ENCODE assay signal across 14 mouse cellular contexts in genomic region chrX:102081076-102081475, GRCm38 (mm10). TPM values are rescaled to one million over a fixed set of nuclear protein-coding genes. Genes with fewer than 3 reads are reported as not detected.
DNase-seq lines count a peak whose midpoint lies in the region; ATAC-seq and TF ChIP-seq lines count a peak whose summit lies in the region.
"Had no signal": no experiment of that assay in that cellular context is flagged by ENCODE, and none has a peak within 500 bp of the region (broad histone marks: within the 10 kb centered on the region; RNA-seq: fewer than 3 reads in every experiment).

No protein-coding gene starts in this region.

- DNase-seq in brain, embryonic 14.5 days (ENCODE audit: low read depth): peak; percentile 56
- peak; percentile 41 for DNase-seq in midbrain, embryonic 14.5 days
- DNase-seq in gastrocnemius, adult 8-10 months (ENCODE audit: low spot score in 2 of 2): no peak
- DNase-seq in urinary bladder, postnatal 14 days (ENCODE audit: low spot score): no peak
- DNase-seq in cerebellum, adult 11-12 months: no peak
- DNase-seq: gastrocnemius, postnatal 36 days; kidney, postnatal 14 days had no signal

- H3K27ac ChIP-seq in forebrain, embryonic 12.5 days: peak overlapping the region; percentile 96
- peak overlapping the region; percentile 83 for H3K27ac ChIP-seq in hindbrain, embryonic 15.5 days (replicated peaks)
- H3K27ac ChIP-seq in midbrain, embryonic 14.5 days (replicated peaks; ENCODE audit: low read depth, low read length): peak overlapping the region; percentile 90
- H3K27ac ChIP-seq in liver, embryonic 12.5 days: no peak overlapping the region
- H3K27ac ChIP-seq: intestine, embryonic 15.5 days; liver, embryonic 14.5 days had no signal

- ATAC-seq in forebrain, embryonic 12.5 days (ENCODE audit: low FRiP score): peak; percentile 7; the same call in 1 of the 2 replicates
- ATAC-seq in hindbrain, embryonic 15.5 days (ENCODE audit: low FRiP score, low read depth): peak; percentile 14; the same call in 1 of the 2 replicates
- peak; percentile 44; the same call in 1 of the 2 replicates for ATAC-seq in midbrain, embryonic 14.5 days (ENCODE audit: low FRiP score, low TSS enrichment)
- ATAC-seq in liver, embryonic 12.5 days: no peak
- ATAC-seq: activated CD4-positive, CD25-positive, alpha-beta regulatory T cell, adult 4 months; intestine, embryonic 15.5 days had no signal

- peaks cover 31% of the 10 kb centered on the region; the same call in 1 of the 2 replicates for H3K27me3 ChIP-seq in forebrain, embryonic 12.5 days
- H3K27me3 ChIP-seq in hindbrain, embryonic 15.5 days: no peaks in the 10 kb centered on the region
- H3K27me3 ChIP-seq in midbrain, embryonic 14.5 days (ENCODE audit: control insufficient read depth, insufficient read depth, low read length): no peaks in the 10 kb centered on the region
- peaks cover 29% of the 10 kb centered on the region for H3K27me3 ChIP-seq in liver, embryonic 12.5 days (replicated peaks)
- H3K27me3 ChIP-seq: intestine, embryonic 15.5 days had no signal

- no peak overlapping the region for H3K4me2 ChIP-seq in forebrain, embryonic 12.5 days
- no peak overlapping the region for H3K4me2 ChIP-seq in hindbrain, embryonic 15.5 days
- H3K4me2 ChIP-seq in midbrain, embryonic 14.5 days (ENCODE audit: low read length): peak overlapping the region; percentile 26
- H3K4me2 ChIP-seq in liver, embryonic 12.5 days: no peak overlapping the region
- H3K4me2 ChIP-seq: intestine, embryonic 15.5 days had no signal

- no peak overlapping the region for H3K4me3 ChIP-seq in forebrain, embryonic 12.5 days (replicated peaks)
- H3K4me3 ChIP-seq in hindbrain, embryonic 15.5 days: no peak overlapping the region
- no peak overlapping the region for H3K4me3 ChIP-seq in midbrain, embryonic 14.5 days (replicated peaks; ENCODE audit: low read depth, low read length)
- H3K4me3 ChIP-seq in liver, embryonic 12.5 days: no peak overlapping the region
- H3K4me3 ChIP-seq: intestine, embryonic 15.5 days had no signal

- WGBS in forebrain, embryonic 12.5 days: 50% methylated on average over 10 of the region's 10 CpGs
- 47% methylated on average over 10 of the region's 10 CpGs for whole genome bisulfite sequencing in hindbrain, embryonic 15.5 days
- WGBS in midbrain, embryonic 14.5 days: 37% methylated on average over 10 of the region's 10 CpGs
- 67% methylated on average over 10 of the region's 10 CpGs for WGBS in liver, embryonic 12.5 days (ENCODE audit: insufficient replicate concordance)

- no peaks in the 10 kb centered on the region for H3K36me3 ChIP-seq in forebrain, embryonic 12.5 days (replicated peaks)
- no peaks in the 10 kb centered on the region for H3K36me3 ChIP-seq in hindbrain, embryonic 15.5 days
- H3K36me3 ChIP-seq in midbrain, embryonic 14.5 days (ENCODE audit: control insufficient read depth, insufficient read depth, low read length): no peaks in the 10 kb centered on the region
- H3K36me3 ChIP-seq in liver, embryonic 12.5 days: no peaks in the 10 kb centered on the region
- H3K36me3 ChIP-seq: G1E; intestine, embryonic 15.5 days had no signal

- peaks cover 18% of the 10 kb centered on the region for H3K4me1 ChIP-seq in forebrain, embryonic 12.5 days
- peaks cover 21% of the 10 kb centered on the region for H3K4me1 ChIP-seq in hindbrain, embryonic 15.5 days (replicated peaks)
- peaks cover 27% of the 10 kb centered on the region for H3K4me1 ChIP-seq in midbrain, embryonic 14.5 days (ENCODE audit: control insufficient read depth, insufficient read depth, low read length)
- no peaks in the 10 kb centered on the region for H3K4me1 ChIP-seq in liver, embryonic 12.5 days
- H3K4me1 ChIP-seq: intestine, embryonic 15.5 days had no signal

- no peak overlapping the region for H3K9ac ChIP-seq in forebrain, embryonic 12.5 days
- no peak overlapping the region for H3K9ac ChIP-seq in hindbrain, embryonic 15.5 days
- no peak overlapping the region for H3K9ac ChIP-seq in midbrain, embryonic 14.5 days (replicated peaks; ENCODE audit: low read length)
- no peak overlapping the region for H3K9ac ChIP-seq in liver, embryonic 12.5 days
- H3K9ac ChIP-seq: intestine, embryonic 15.5 days; liver, embryonic 14.5 days had no signal

- H3K9me3 ChIP-seq in forebrain, embryonic 12.5 days: no peaks in the 10 kb centered on the region
- H3K9me3 ChIP-seq in hindbrain, embryonic 15.5 days: no peaks in the 10 kb centered on the region
- no peaks in the 10 kb centered on the region for H3K9me3 ChIP-seq in midbrain, embryonic 14.5 days (ENCODE audit: control insufficient read depth, low read length)
- H3K9me3 ChIP-seq in liver, embryonic 12.5 days (replicated peaks): no peaks in the 10 kb centered on the region
- H3K9me3 ChIP-seq: G1E; intestine, embryonic 15.5 days had no signal

- no peak for TF ChIP-seq POLR2A in brain, embryonic 14.5 days (IDR thresholded peaks at IDR 0.05; ENCODE audit: borderline replicate concordance, extremely low read depth, insufficient read depth, insufficient read length, poor library complexity, severe bottlenecking)

- no peak for TF ChIP-seq CTCF in brain, embryonic 14.5 days (IDR thresholded peaks at IDR 0.05; ENCODE audit: borderline replicate concordance, extremely low read depth, insufficient read depth, insufficient read length)

RNA-seq across cellular contexts. Expression of gene Rtl5, which starts 10.0 kb away (rescaled TPM):
- polyA plus RNA-seq in brain, embryonic 14.5 days (2012; rRNA removed): 64.7 and 82.5 TPM in 2 replicates
- 9.3 and 10.2 TPM in 2 replicates for polyA plus RNA-seq in forebrain, embryonic 12.5 days (2016; fragmentation: Nextera tagmentation; extraction: Ambion mirVana)
- 5.3 and 8.2 TPM in 2 replicates for polyA plus RNA-seq in hindbrain, embryonic 15.5 days (2015; fragmentation: Nextera tagmentation; extraction: Ambion mirVana)
- 4.9 and 8.1 TPM in 2 replicates for polyA plus RNA-seq in midbrain, embryonic 14.5 days (2014; fragmentation: Nextera tagmentation; extraction: Ambion mirVana)
- total RNA-seq in gastrocnemius, adult 8-10 months (2022): under 1 TPM; 0.15 to 0.43 (median 0.33) TPM
- polyA plus RNA-seq in liver, embryonic 12.5 days (2016; fragmentation: Nextera tagmentation; extraction: Ambion mirVana): 0.12 and 0.25 TPM in 2 replicates
- polyA plus RNA-seq: G1E had no signal

RNA-seq across cellular contexts. Expression of gene Pin4, which starts 38.2 kb away (rescaled TPM):
- polyA plus RNA-seq in brain, embryonic 14.5 days (2012; rRNA removed): 38.2 and 39.8 TPM in 2 replicates
- 82.2 and 84.4 TPM in 2 replicates for polyA plus RNA-seq in forebrain, embryonic 12.5 days (2016; fragmentation: Nextera tagmentation; extraction: Ambion mirVana)
- polyA plus RNA-seq in hindbrain, embryonic 15.5 days (2015; fragmentation: Nextera tagmentation; extraction: Ambion mirVana): 52.9 and 65.0 TPM in 2 replicates
- 60.6 and 76.6 TPM in 2 replicates for polyA plus RNA-seq in midbrain, embryonic 14.5 days (2014; fragmentation: Nextera tagmentation; extraction: Ambion mirVana)
- total RNA-seq in gastrocnemius, adult 8-10 months (2022): 10 to 100 TPM in 2 of 4 experiments, 1 to 10 TPM in 2; 7.1 to 29.0 (median 16.1) TPM
- 52.7 and 65.9 TPM in 2 replicates for polyA plus RNA-seq in liver, embryonic 12.5 days (2016; fragmentation: Nextera tagmentation; extraction: Ambion mirVana)

Comparison
In these comparisons a context has a peak if more than half of its experiments do, and no peak if none do; other contexts are left out.
1. DNase-seq: peak in brain, embryonic 14.5 days (single experiment) and midbrain, embryonic 14.5 days (single experiment); none in gastrocnemius, adult 8-10 months (0 of 2), urinary bladder, postnatal 14 days (single experiment) and cerebellum, adult 11-12 months (single experiment).